Mouse (Mus musculus): ENCODE measurements around the gene 4930564D02Rik. TPM values are rescaled to one million over a fixed set of nuclear protein-coding genes. Genes with fewer than 3 reads are reported as not detected.

The 4930564D02Rik gene
- total RNA-seq, 2 experiments from 2014 or later = not detected

- no peak for DNase-seq (ENCODE audit: low spot score in 2 of 2)
These were observed 11.0 kb upstream of the 4930564D02Rik start for GRCm38 (mm10) chr3:105055666-105056065.

GRCm38 (mm10) chr3:105058627-105059513, 7.8 kb upstream of the 4930564D02Rik start:
- peak; percentile 76 to 82 for DNase-seq (ENCODE audit: low spot score in 2 of 2)

GRCm38 (mm10) chr3:105059911-105060310, 6.7 kb upstream of the 4930564D02Rik start:
- no peak for DNase-seq (ENCODE audit: low spot score in 2 of 2)

GRCm38 (mm10) chr3:105060992-105061391, 5.7 kb upstream of the 4930564D02Rik start:
- no peak for DNase-seq (ENCODE audit: low spot score in 2 of 2)

GRCm38 (mm10) chr3:105061496-105061895, 5.1 kb upstream of the 4930564D02Rik start:
- no peak for DNase-seq (ENCODE audit: low spot score in 2 of 2)

GRCm38 (mm10) chr3:105061991-105062390, 4.7 kb upstream of the 4930564D02Rik start:
- no peak for DNase-seq (ENCODE audit: low spot score in 2 of 2)

GRCm38 (mm10) chr3:105062676-105063075, 4.0 kb upstream of the 4930564D02Rik start:
- no peak for DNase-seq (ENCODE audit: low spot score in 2 of 2)

- no peak for DNase-seq (ENCODE audit: low spot score in 2 of 2)
These were observed 3.9 kb downstream of the 4930564D02Rik start for GRCm38 (mm10) chr3:105070553-105070952.

GRCm38 (mm10) chr3:105071251-105071650, 4.6 kb downstream of the 4930564D02Rik start:
- no peak for DNase-seq (ENCODE audit: low spot score in 2 of 2)

- no peak for DNase-seq (ENCODE audit: low spot score in 2 of 2)
These were observed 5.9 kb downstream of the 4930564D02Rik start for GRCm38 (mm10) chr3:105072536-105072935.

GRCm38 (mm10) chr3:105075796-105076195, 9.2 kb downstream of the 4930564D02Rik start:
- no peak for DNase-seq (ENCODE audit: low spot score in 2 of 2)

GRCm38 (mm10) chr3:105078231-105078826, 11.7 kb downstream of the 4930564D02Rik start:
- DNase-seq (ENCODE audit: low spot score in 2 of 2) = peak; percentile 46 to 66

- DNase-seq (ENCODE audit: low spot score in 2 of 2) = no peak
These were observed 20.7 kb downstream of the 4930564D02Rik start for GRCm38 (mm10) chr3:105087344-105087743.

- no peak for DNase-seq (ENCODE audit: low spot score in 2 of 2)
These were observed 22.0 kb downstream of the 4930564D02Rik start for GRCm38 (mm10) chr3:105088638-105089037.

GRCm38 (mm10) chr3:105090147-105090546, 23.5 kb downstream of the 4930564D02Rik start:
- DNase-seq (ENCODE audit: low spot score in 2 of 2) = no peak

GRCm38 (mm10) chr3:105090981-105091380, 24.3 kb downstream of the 4930564D02Rik start:
- DNase-seq (ENCODE audit: low spot score in 2 of 2) = peak; percentile 48 to 50

- no peak for DNase-seq (ENCODE audit: low spot score in 2 of 2)
These were observed 26.3 kb downstream of the 4930564D02Rik start for GRCm38 (mm10) chr3:105092721-105093505.

GRCm38 (mm10) chr3:105094448-105094847, 27.8 kb downstream of the 4930564D02Rik start:
- no peak for DNase-seq (ENCODE audit: low spot score in 2 of 2)

GRCm38 (mm10) chr3:105095026-105095425, 28.4 kb downstream of the 4930564D02Rik start:
- no peak for DNase-seq (ENCODE audit: low spot score in 2 of 2)

- DNase-seq (ENCODE audit: low spot score in 2 of 2) = no peak
These were observed 30.9 kb downstream of the 4930564D02Rik start for GRCm38 (mm10) chr3:105097581-105097980.

- DNase-seq (ENCODE audit: low spot score in 2 of 2) = no peak
These were observed 33.1 kb downstream of the 4930564D02Rik start for GRCm38 (mm10) chr3:105099526-105100269.
